Mouse (Mus musculus) stomach, postnatal 0 days (tissue): ENCODE measurements around the gene Cmtm5.

Experiments used
- CTCF ChIP-seq: IDR thresholded peaks from 2 replicates; pipeline ENCODE4 v1.5.1; 2016; ENCODE audit warnings: antibody characterized with exemption, low read depth, mild to moderate bottlenecking, moderate library complexity
- EP300 ChIP-seq: optimal IDR thresholded peaks from 2 replicates; pipeline ENCODE3; 2016; ENCODE audit warnings: antibody characterized with exemption

- TF ChIP-seq CTCF (no peak), EP300 (no peak)
Measured at GRCm38 (mm10) chr14:54926401-54927158, 9.5 kb upstream of the Cmtm5 start.
